Mouse (Mus musculus): ENCODE measurements around the gene Acacb.

Gene Acacb

GRCm38 (mm10) chr5:114135516-114135915 is 10.8 kb upstream of the Acacb start:
- DNase-seq (ENCODE audit: low spot score), result no peak

- DNase-seq (ENCODE audit: low spot score), result no peak
Observed at GRCm38 (mm10) chr5:114137481-114138276, 8.7 kb upstream of the Acacb start.

GRCm38 (mm10) chr5:114138277-114139164 is 7.8 kb upstream of the Acacb start:
- DNase-seq (ENCODE audit: low spot score), result no peak

- DNase-seq (ENCODE audit: low spot score), result no peak
Observed at GRCm38 (mm10) chr5:114139175-114139574, 7.2 kb upstream of the Acacb start.

GRCm38 (mm10) chr5:114147043-114147972 is 973 bp downstream of the Acacb start:
- DNase-seq (ENCODE audit: low spot score), result no peak

GRCm38 (mm10) chr5:114152359-114153092 is 6.2 kb downstream of the Acacb start:
- DNase-seq (ENCODE audit: low spot score), result no peak

GRCm38 (mm10) chr5:114153490-114153889 is 7.2 kb downstream of the Acacb start:
- no peak for DNase-seq (ENCODE audit: low spot score)

- no peak for DNase-seq (ENCODE audit: low spot score)
Observed at GRCm38 (mm10) chr5:114154765-114155164, 8.4 kb downstream of the Acacb start.

GRCm38 (mm10) chr5:114155168-114155933 is 9.0 kb downstream of the Acacb start:
- no peak for DNase-seq (ENCODE audit: low spot score)

GRCm38 (mm10) chr5:114157236-114157635 is 10.9 kb downstream of the Acacb start:
- no peak for DNase-seq (ENCODE audit: low spot score)

- no peak for DNase-seq (ENCODE audit: low spot score)
Observed at GRCm38 (mm10) chr5:114161424-114161823, 15.1 kb downstream of the Acacb start.

GRCm38 (mm10) chr5:114162106-114162815 is 15.9 kb downstream of the Acacb start:
- no peak for DNase-seq (ENCODE audit: low spot score)

- no peak for DNase-seq (ENCODE audit: low spot score)
Observed at GRCm38 (mm10) chr5:114163117-114163696, 16.9 kb downstream of the Acacb start.

GRCm38 (mm10) chr5:114170345-114170744 is 24.0 kb downstream of the Acacb start:
- DNase-seq (ENCODE audit: low spot score), result no peak

GRCm38 (mm10) chr5:114172936-114173335 is 26.6 kb downstream of the Acacb start:
- DNase-seq (ENCODE audit: low spot score), result peak; percentile 37

- no peak for DNase-seq (ENCODE audit: low spot score)
Observed at GRCm38 (mm10) chr5:114173458-114173857, 27.1 kb downstream of the Acacb start.

- no peak for DNase-seq (ENCODE audit: low spot score)
Observed at GRCm38 (mm10) chr5:114173877-114174581, 27.7 kb downstream of the Acacb start.

GRCm38 (mm10) chr5:114174639-114175038 is 28.3 kb downstream of the Acacb start:
- DNase-seq (ENCODE audit: low spot score), result no peak

All from c-Kit-positive CD71-positive TER-119-positive erythroid progenitor cells, embryonic 14.5 days (primary cell).